Mouse (Mus musculus) forebrain, embryonic 11.5 days (tissue): ENCODE measurements around the gene Gng12. TPM values are rescaled to one million over a fixed set of nuclear protein-coding genes. Genes with fewer than 3 reads are reported as not detected.

ENCODE experiments used
- ATAC-seq: fragments of 200-750 bp; cut with Nextera tagmentation; replicated peaks from 2 replicates; pipeline ENCODE4 v1.8.0; 2017; ENCODE audit warnings: moderate TSS enrichment; ENCODE audit not compliant: low FRiP score
- DNase-seq: peaks from one replicate; pipeline ENCODE4 v3.0.0-alpha.2; 2017; ENCODE audit warnings: low spot score
- H3K27ac ChIP-seq: fragments of 300-500 bp; sonication (generic); 2 replicates; pipeline ENCODE4 v1.5.1; 2014; ENCODE audit warnings: low read depth, low read length
- H3K27me3 ChIP-seq: fragments of 300-500 bp; sonication (generic); 2 replicates; pipeline ENCODE4 v1.6.1; 2014; ENCODE audit warnings: mild to moderate bottlenecking, low read length, mixed read lengths; ENCODE audit not compliant: control insufficient read depth, insufficient read depth
- H3K36me3 ChIP-seq: fragments of 300-500 bp; sonication (generic); 2 replicates; pipeline ENCODE4 v1.6.1; 2014; ENCODE audit warnings: mild to moderate bottlenecking, low read length, moderate library complexity, mixed read lengths; ENCODE audit not compliant: control insufficient read depth, insufficient read depth
- H3K4me1 ChIP-seq: fragments of 300-500 bp; sonication (generic); replicated peaks from 2 replicates; pipeline ENCODE4 v1.6.1; 2014; ENCODE audit warnings: low read length, mixed read lengths; ENCODE audit not compliant: control insufficient read depth, insufficient read depth
- H3K4me2 ChIP-seq: fragments of 300-500 bp; sonication (generic); 2 replicates; pipeline ENCODE4 v1.6.1; 2014; ENCODE audit warnings: low read depth, mild to moderate bottlenecking, low read length, moderate library complexity, mixed read lengths; ENCODE audit not compliant: severe bottlenecking
- H3K4me3 ChIP-seq: fragments of 300-500 bp; sonication (generic); 2 replicates; pipeline ENCODE4 v1.5.1; 2014; ENCODE audit warnings: low read depth, low read length
- H3K9ac ChIP-seq: fragments of 300-500 bp; sonication (generic); 2 replicates; pipeline ENCODE4 v1.6.1; 2014; ENCODE audit warnings: low read length
- H3K9me3 ChIP-seq: fragments of 300-500 bp; sonication (generic); 2 replicates; pipeline ENCODE4 v1.6.1; 2016; ENCODE audit warnings: low read length, mixed read lengths; ENCODE audit not compliant: control insufficient read depth
- WGBS: fragments of 180-500 bp; shearing (Covaris S2); extraction: QIAGEN DNeasy Blood & Tissue Kit; methylation state at CpG from one replicate; pipeline ENCODE4 v1.1.7; 2014; 5-methylcytosine and 5-hydroxymethylcytosine counted together
- polyA plus RNA-seq: library from polyadenylated mRNA; unstranded; fragments of >200 nt; fragmentation: Nextera tagmentation; extraction: Ambion mirVana; gene quantifications from 2 replicates; pipeline ENCODE4 v1.2.1, GENCODE M21; 2014

Gene Gng12
- polyA plus RNA-seq, 1 experiment from 2014 or later = 46.2 TPM

DNA sequence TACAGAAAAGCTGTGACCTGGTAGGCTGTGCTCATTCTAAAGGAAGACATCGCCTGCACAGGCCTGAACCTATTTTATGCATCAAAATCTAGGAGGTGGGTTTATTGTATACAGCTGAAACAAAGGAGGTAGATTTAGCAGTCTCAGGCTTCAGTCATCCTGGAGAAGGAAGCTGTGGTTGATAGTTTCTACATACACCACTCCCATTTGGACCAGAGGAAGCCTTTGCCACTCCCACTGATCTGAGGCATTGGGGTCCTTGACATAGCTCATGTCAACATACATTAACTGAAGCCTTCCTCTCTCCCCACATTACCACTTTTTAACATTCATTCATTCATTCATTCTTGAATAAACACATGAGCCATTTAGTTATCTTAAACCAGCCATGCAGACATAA is 99.6 kb downstream of the Gng12 start:
- no peak overlapping the region for H3K4me3 ChIP-seq
- WGBS = 91% methylated on average over 1 of the region's 1 CpGs
- H3K36me3 ChIP-seq = no peaks in the 10 kb centered on the region
- H3K4me1 ChIP-seq = no peaks in the 10 kb centered on the region
- DNase-seq (no peak), ATAC-seq (no peak)
- no peak overlapping the region for H3K27ac ChIP-seq
- no peaks in the 10 kb centered on the region for H3K9me3 ChIP-seq
- no peak overlapping the region for H3K4me2 ChIP-seq
- H3K9ac ChIP-seq = no peak overlapping the region
- no peaks in the 10 kb centered on the region for H3K27me3 ChIP-seq

DNA sequence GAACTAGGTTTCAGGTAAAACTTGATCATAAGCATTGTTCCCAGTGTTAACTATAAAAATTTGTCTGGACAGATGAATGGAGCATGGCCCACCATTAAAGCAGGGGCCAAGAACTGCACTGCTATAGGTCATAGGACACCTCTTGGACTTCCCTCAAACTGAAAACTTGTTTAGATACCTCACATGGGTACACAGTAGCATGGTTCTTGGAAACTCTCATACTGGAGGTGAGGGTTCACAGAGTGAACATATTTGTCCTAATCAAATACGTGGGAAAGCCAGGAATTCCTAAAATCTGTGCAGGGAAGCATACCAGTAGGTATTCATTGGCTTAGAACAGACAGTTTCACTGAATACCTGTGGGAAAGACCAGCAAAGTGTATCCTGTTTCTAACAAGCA is 100.1 kb downstream of the Gng12 start:
- H3K36me3 ChIP-seq = no peaks in the 10 kb centered on the region
- no peaks in the 10 kb centered on the region for H3K9me3 ChIP-seq
- WGBS = 86% methylated on average over 1 of the region's 1 CpGs
- ATAC-seq = no peak
- H3K27me3 ChIP-seq = no peaks in the 10 kb centered on the region
- no peak overlapping the region for H3K4me3 ChIP-seq
- no peaks in the 10 kb centered on the region for H3K4me1 ChIP-seq
- no peak overlapping the region for H3K9ac ChIP-seq
- no peak overlapping the region for H3K27ac ChIP-seq
- DNase-seq = no peak
- no peak overlapping the region for H3K4me2 ChIP-seq

DNA sequence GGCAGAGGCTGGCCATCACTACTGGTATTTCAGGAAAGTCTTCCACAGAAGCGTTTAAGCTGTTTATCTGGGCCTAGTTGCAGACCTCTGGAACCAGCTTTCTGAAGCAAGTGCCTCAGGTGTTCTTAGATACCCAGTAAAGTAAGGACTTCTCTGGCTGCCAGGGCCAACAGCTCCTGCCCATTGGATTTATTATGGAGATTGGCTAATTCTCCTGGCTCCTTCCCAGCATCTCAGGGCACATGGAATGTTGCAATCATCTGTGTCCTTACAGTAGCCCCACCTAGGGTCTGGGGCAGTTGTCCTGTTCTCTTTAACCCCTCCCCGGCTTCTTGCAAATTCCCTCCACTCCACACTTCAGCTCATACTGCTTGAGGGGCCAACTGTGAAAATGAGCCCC is 102.4 kb downstream of the Gng12 start:
- Histone ChIP-seq H3K9me3 (no peaks in the 10 kb centered on the region), H3K4me3 (no peak overlapping the region), H3K27ac (no peak overlapping the region), H3K4me1 (no peaks in the 10 kb centered on the region), H3K9ac (no peak overlapping the region), H3K36me3 (no peaks in the 10 kb centered on the region), H3K27me3 (no peaks in the 10 kb centered on the region), H3K4me2 (no peak overlapping the region)
- ATAC-seq (no peak), DNase-seq (no peak)
- 65% methylated on average over 2 of the region's 2 CpGs for WGBS

DNA sequence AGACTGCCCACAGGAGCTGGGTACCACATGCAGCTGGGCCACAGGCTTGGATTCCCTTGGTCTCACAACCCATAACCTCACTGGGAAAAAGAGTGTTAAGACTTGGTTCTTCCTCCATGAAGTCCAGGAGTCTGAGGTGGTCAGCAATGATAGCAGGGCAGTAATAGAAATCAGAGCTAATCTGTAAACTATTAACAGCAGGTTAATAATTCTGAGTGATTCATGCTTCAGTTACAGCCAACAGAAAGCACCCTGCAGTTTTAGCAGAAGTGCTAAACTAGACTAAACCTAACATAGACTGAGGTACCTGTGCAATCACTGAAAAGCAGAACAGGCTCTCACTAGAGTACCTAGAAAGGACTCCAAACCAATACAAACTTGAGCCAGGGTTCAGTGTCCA is 103.6 kb downstream of the Gng12 start:
- DNase-seq (no peak), ATAC-seq (no peak)
- Histone ChIP-seq H3K9me3 (no peaks in the 10 kb centered on the region), H3K27ac (no peak overlapping the region), H3K27me3 (no peaks in the 10 kb centered on the region), H3K4me2 (no peak overlapping the region), H3K4me3 (no peak overlapping the region), H3K36me3 (no peaks in the 10 kb centered on the region), H3K9ac (no peak overlapping the region), H3K4me1 (no peaks in the 10 kb centered on the region)

GRCm38 (mm10) chr6:67009888-67010287 is 113.7 kb downstream of the Gng12 start:
- Histone ChIP-seq H3K27me3 (no peaks in the 10 kb centered on the region), H3K27ac (no peak overlapping the region), H3K4me1 (0 out of 2 replicates have a peak, but pooled peaks cover 2% of the 10 kb centered on the region), H3K9me3 (no peaks in the 10 kb centered on the region), H3K9ac (no peak overlapping the region), H3K36me3 (no peaks in the 10 kb centered on the region), H3K4me3 (no peak overlapping the region), H3K4me2 (no peak overlapping the region)
- WGBS = 94% methylated on average over 3 of the region's 3 CpGs
- ATAC-seq (no peak), DNase-seq (no peak)

DNA sequence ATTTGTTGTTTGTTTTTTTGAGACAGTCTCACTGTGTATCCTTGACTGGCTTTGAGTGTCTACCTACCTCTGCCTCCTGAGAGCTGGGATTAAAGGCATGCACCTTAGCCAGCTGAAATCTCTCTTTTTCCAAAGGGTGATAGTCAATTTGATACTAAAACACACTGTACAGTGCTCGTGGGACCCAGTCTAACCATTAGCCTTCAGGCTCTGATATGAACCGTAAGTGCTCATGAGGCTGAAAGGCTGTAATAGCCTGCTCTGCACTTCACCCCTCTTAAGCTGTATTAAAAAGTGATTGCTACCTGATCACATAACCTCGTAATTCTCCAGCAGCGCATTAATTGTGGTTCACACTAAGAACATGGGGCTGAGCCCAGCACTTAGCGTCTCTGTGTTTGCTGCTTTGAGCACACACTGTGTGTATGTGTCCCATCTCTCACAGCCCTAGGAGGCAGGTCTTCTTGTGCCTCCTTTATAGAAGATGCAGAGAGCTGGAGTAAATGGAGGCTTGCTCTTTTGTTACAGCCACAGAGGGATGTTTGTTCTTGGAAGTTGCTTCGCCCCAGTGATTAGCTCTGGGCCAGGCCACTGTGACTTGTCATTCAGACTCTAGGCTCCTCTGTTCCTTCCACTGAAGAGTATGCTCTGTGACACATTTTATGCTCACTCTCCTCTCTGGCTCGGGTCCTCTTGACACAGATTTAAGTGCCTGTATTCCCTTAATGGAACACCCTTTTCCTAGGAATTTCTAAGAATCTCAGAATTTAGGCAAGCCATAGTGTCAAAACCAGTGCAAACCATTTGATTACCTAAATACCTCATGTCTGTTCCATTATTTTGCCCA is 114.4 kb downstream of the Gng12 start:
- Histone ChIP-seq H3K27ac (no peak overlapping the region), H3K4me3 (no peak overlapping the region), H3K9ac (no peak overlapping the region), H3K36me3 (no peaks in the 10 kb centered on the region), H3K4me1 (0 out of 2 replicates have a peak, but pooled peaks cover 2% of the 10 kb centered on the region), H3K4me2 (no peak overlapping the region), H3K27me3 (no peaks in the 10 kb centered on the region), H3K9me3 (no peaks in the 10 kb centered on the region)
- DNase-seq (no peak), ATAC-seq (peak; percentile 79)
- 51% methylated on average over 7 of the region's 7 CpGs for WGBS

DNA sequence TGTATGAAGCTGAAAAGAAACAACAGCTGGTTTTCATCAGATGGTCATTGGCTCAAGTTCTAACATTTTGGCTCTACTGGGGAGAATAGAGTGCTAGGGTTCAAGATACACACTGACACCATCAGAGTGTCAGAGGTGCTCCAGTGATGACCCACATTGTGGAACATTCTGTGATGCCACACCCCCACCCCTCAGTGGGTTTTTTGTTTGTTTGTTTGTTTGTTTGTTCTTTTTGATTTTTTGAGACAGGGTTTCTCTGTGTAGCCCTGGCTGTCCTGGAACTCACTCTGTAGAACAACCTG is 115.0 kb downstream of the Gng12 start:
- no peak overlapping the region for H3K4me3 ChIP-seq
- H3K27me3 ChIP-seq = no peaks in the 10 kb centered on the region
- H3K9me3 ChIP-seq = no peaks in the 10 kb centered on the region
- DNase-seq = no peak
- no peak for ATAC-seq
- H3K36me3 ChIP-seq = no peaks in the 10 kb centered on the region
- no peak overlapping the region for H3K9ac ChIP-seq
- H3K27ac ChIP-seq = no peak overlapping the region
- H3K4me2 ChIP-seq = no peak overlapping the region
- H3K4me1 ChIP-seq = 0 out of 2 replicates have a peak, but pooled peaks cover 2% of the 10 kb centered on the region

- H3K4me1 ChIP-seq = peaks cover 2% of the 10 kb centered on the region; the same call in 1 of the 2 replicates
- WGBS = 94% methylated on average over 6 of the region's 6 CpGs
- no peak overlapping the region for H3K4me3 ChIP-seq
- H3K27me3 ChIP-seq = no peaks in the 10 kb centered on the region
- no peaks in the 10 kb centered on the region for H3K9me3 ChIP-seq
- no peak overlapping the region for H3K27ac ChIP-seq
- H3K36me3 ChIP-seq = no peaks in the 10 kb centered on the region
- DNase-seq = no peak
- H3K9ac ChIP-seq = no peak overlapping the region
- H3K4me2 ChIP-seq = no peak overlapping the region
- no peak for ATAC-seq
Measured at GRCm38 (mm10) chr6:67013293-67013948, 117.2 kb downstream of the Gng12 start.
